Mouse (Mus musculus): ENCODE measurements around the gene Foxc1. TPM values are rescaled to one million over a fixed set of nuclear protein-coding genes. Genes with fewer than 3 reads are reported as not detected.

Foxc1 gene
- 0.22 and 0.54 TPM in 2 replicates for polyA plus RNA-seq (2021; fragmentation: Nextera tagmentation)
- long read RNA-seq, experiment 1 = 0 reads
- long read RNA-seq, experiment 2, full-length matches to known transcripts = 3 of 3 reads
- long read RNA-seq, experiment 2, partial matches to known transcripts = 0 of 3 reads
- long read RNA-seq, experiment 2, other reads (novel, unspliced or antisense) = 0 of 3 reads

GRCm38 (mm10) chr13:31806428-31806832 is at the start of gene Foxc1:
Foxc1 (plus strand) TSS chr13:31806633.

Other genes starting within 250 kb of the Foxc1 start
- gene A530084C06Rik, start 247.3 kb upstream of the Foxc1 start, polyA plus RNA-seq (2021; fragmentation: Nextera tagmentation) = not detected in 2 replicates
- gene Foxf2, start 180.8 kb upstream of the Foxc1 start, polyA plus RNA-seq (2021; fragmentation: Nextera tagmentation) = 0.43 and 2.6 TPM in 2 replicates